Mouse (Mus musculus) embryonic stem cell, embryonic (primary cell): ENCODE data around the gene 2210016F16Rik.

Source experiments
- CTCF ChIA-PET, 4 experiments: fragments of 300-600 bp in 2 of 4; fragments of 350-600 bp in 2 of 4; sonication (Branson Sonifier 250); formaldehyde crosslinking; loops; one replicate each; lab custom pipeline; 2022; ENCODE audit warnings: inconsistent platforms in 2 of 4; lab: Charles Lee
- POLR2A ChIA-PET, 4 experiments: fragments of 300-600 bp in 2 of 4; fragments of 350-600 bp in 2 of 4; sonication (Branson Sonifier 250); formaldehyde crosslinking; loops; one replicate each; lab custom pipeline; 2022; ENCODE audit warnings: antibody characterized with exemption in 4 of 4, inconsistent platforms in 1 of 4; lab: Charles Lee

Gene 2210016F16Rik

GRCm38 (mm10) chr13:58344505-58344904 lies 40.5 kb downstream of the 2210016F16Rik start:
- CTCF ChIA-PET: interaction anchor here in 2 of 4 experiments (1.0 to 2.1 kb wide), 2 partner anchors 57 to 199 kb away, joined by 5 to 11 read pairs; no protein-coding TSS in a partner anchor
- POLR2A ChIA-PET: interaction anchor here in 1 of 4 experiments (1.1 kb wide), 1 partner anchor 10 kb away, joined by 3 read pairs; no protein-coding TSS in a partner anchor

GRCm38 (mm10) chr13:58337456-58337855 lies 47.6 kb downstream of the 2210016F16Rik start:
- ChIA-PET CTCF (interaction anchor here in 3 of 4 experiments (0.6 to 1.6 kb wide), 3 partner anchors 8 to 49 kb away, joined by 3 to 6 read pairs (median 4); no protein-coding TSS in a partner anchor), POLR2A (interaction anchor here in 2 of 4 experiments (0.5 to 0.6 kb wide), 2 partner anchors 104 to 190 kb away, joined by 3 to 4 read pairs; no protein-coding TSS in a partner anchor)

DNA sequence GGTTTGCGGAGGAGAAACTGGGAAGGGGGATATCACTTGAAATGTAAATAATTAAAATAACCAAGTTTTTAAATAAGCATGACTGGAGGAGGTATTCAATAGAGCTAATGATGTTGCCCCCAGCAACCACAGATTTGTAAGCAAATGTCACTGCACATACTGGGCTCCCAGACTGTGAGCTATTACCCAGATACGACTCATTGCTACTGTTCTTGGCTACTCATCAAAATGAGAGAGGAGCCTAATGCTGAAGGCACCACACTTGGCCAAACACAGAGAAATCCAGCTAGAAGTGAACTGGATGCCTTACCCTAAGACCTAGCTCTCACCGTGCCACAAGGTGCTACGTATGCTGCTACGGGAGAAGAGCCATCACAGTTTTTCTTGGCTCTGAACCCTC lies 50.9 kb downstream of the 2210016F16Rik start:
- ChIA-PET POLR2A (interaction anchor here in 2 of 4 experiments (0.9 to 1.2 kb wide), 2 partner anchors 10 to 12 kb away, joined by 3 read pairs; no protein-coding TSS in a partner anchor), CTCF (interaction anchor here in 1 of 4 experiments (1.2 kb wide), 1 partner anchor 23 kb away, joined by 4 read pairs; no protein-coding TSS in a partner anchor)
